In genomic region chr9:32227034-32227433, GRCm38 (mm10) we compare ENCODE assay signal across 10 mouse cellular contexts.
DNase-seq lines count a peak whose midpoint lies in the region; ATAC-seq and TF ChIP-seq lines count a peak whose summit lies in the region.
"Had no signal": no experiment of that assay in that cellular context is flagged by ENCODE, and none has a peak within 500 bp of the region (broad histone marks: within the 10 kb centered on the region; RNA-seq: fewer than 3 reads in every experiment).

No protein-coding gene starts in this region.

- TF ChIP-seq CTCF in lung, postnatal 0 days (IDR thresholded peaks at IDR 0.05): no peak
- TF ChIP-seq CTCF in midbrain, postnatal 0 days (IDR thresholded peaks at IDR 0.05): no peak

- DNase-seq in heart, embryonic 10.5 days (ENCODE audit: low spot score): no peak
- DNase-seq in heart, postnatal 25 days (ENCODE audit: low spot score): no peak
- no peak for DNase-seq in lung, postnatal 0 days (ENCODE audit: low spot score)
- no peak for DNase-seq in lung, postnatal 10 days
- no peak for DNase-seq in cerebellum, adult 18-20 months
- no peak for DNase-seq in thymus, postnatal 25 days
- DNase-seq in midbrain, postnatal 0 days (ENCODE audit: low spot score): no peak
- DNase-seq: liver, embryonic 13.5 days; thymus, adult 18-20 months had no signal

- peaks cover 39% of the 10 kb centered on the region for H3K4me1 ChIP-seq in heart, embryonic 10.5 days
- H3K4me1 ChIP-seq in lung, postnatal 0 days (ENCODE audit: insufficient read depth, low read depth, low read length): peaks cover 4% of the 10 kb centered on the region; the same call in 1 of the 2 replicates
- peaks cover 21% of the 10 kb centered on the region for H3K4me1 ChIP-seq in kidney, embryonic 16.5 days (ENCODE audit: insufficient read depth, low read length)
- peaks cover 6% of the 10 kb centered on the region for H3K4me1 ChIP-seq in midbrain, postnatal 0 days (ENCODE audit: insufficient read depth, low read length)

- no peaks in the 10 kb centered on the region for H3K9me3 ChIP-seq in heart, embryonic 10.5 days
- no peaks in the 10 kb centered on the region for H3K9me3 ChIP-seq in lung, postnatal 0 days (ENCODE audit: low read length)
- H3K9me3 ChIP-seq in kidney, embryonic 16.5 days (ENCODE audit: low read length): no peaks in the 10 kb centered on the region
- H3K9me3 ChIP-seq in midbrain, postnatal 0 days (ENCODE audit: low read length): no peaks in the 10 kb centered on the region
- H3K9me3 ChIP-seq: liver, embryonic 13.5 days had no signal

- peak overlapping the region; percentile 47; the same call in 1 of the 2 replicates for H3K27ac ChIP-seq in heart, embryonic 10.5 days
- H3K27ac ChIP-seq in lung, postnatal 0 days (ENCODE audit: low read length): 0 out of 2 replicates have a peak overlapping the region, but pooled peaks have one; percentile 7
- peak overlapping the region; percentile 57; the same call in 1 of the 2 replicates for H3K27ac ChIP-seq in kidney, embryonic 16.5 days (ENCODE audit: low read length)
- no peak overlapping the region for H3K27ac ChIP-seq in midbrain, postnatal 0 days (ENCODE audit: low read depth, low read length)
- H3K27ac ChIP-seq: liver, embryonic 13.5 days had no signal

- H3K36me3 ChIP-seq in heart, embryonic 10.5 days: no peaks in the 10 kb centered on the region
- H3K36me3 ChIP-seq in lung, postnatal 0 days (ENCODE audit: insufficient read depth, low read length): no peaks in the 10 kb centered on the region
- H3K36me3 ChIP-seq in kidney, embryonic 16.5 days (ENCODE audit: insufficient read depth, low read length): no peaks in the 10 kb centered on the region
- H3K36me3 ChIP-seq in midbrain, postnatal 0 days (ENCODE audit: insufficient read depth, low read length): no peaks in the 10 kb centered on the region
- H3K36me3 ChIP-seq: liver, embryonic 13.5 days had no signal

- intact Hi-C loops in heart, postnatal 25 days (cut with DNase I): no loop called here

- no peak overlapping the region for H3K9ac ChIP-seq in lung, postnatal 0 days (replicated peaks; ENCODE audit: low read depth)
- no peak overlapping the region for H3K9ac ChIP-seq in kidney, embryonic 16.5 days (replicated peaks; ENCODE audit: low read length)
- H3K9ac ChIP-seq in midbrain, postnatal 0 days (replicated peaks; ENCODE audit: low read length, poor library complexity, severe bottlenecking): no peak overlapping the region
- H3K9ac ChIP-seq: liver, embryonic 13.5 days had no signal

- ATAC-seq in lung, postnatal 0 days: no peak
- ATAC-seq in kidney, embryonic 16.5 days (ENCODE audit: low FRiP score, low TSS enrichment): peak; percentile 80; the same call in 1 of the 2 replicates
- ATAC-seq in midbrain, postnatal 0 days (ENCODE audit: low FRiP score): no peak

- no peaks in the 10 kb centered on the region for H3K27me3 ChIP-seq in heart, embryonic 10.5 days (ENCODE audit: insufficient read depth, poor library complexity, severe bottlenecking)
- H3K27me3 ChIP-seq in lung, postnatal 0 days (replicated peaks; ENCODE audit: insufficient read depth, low read length): no peaks in the 10 kb centered on the region
- no peaks in the 10 kb centered on the region for H3K27me3 ChIP-seq in kidney, embryonic 16.5 days (ENCODE audit: insufficient read depth, low read length)
- no peaks in the 10 kb centered on the region for H3K27me3 ChIP-seq in midbrain, postnatal 0 days (ENCODE audit: insufficient read depth, low read length)
- H3K27me3 ChIP-seq: liver, embryonic 13.5 days had no signal

- no peak overlapping the region for H3K4me2 ChIP-seq in lung, postnatal 0 days (replicated peaks; ENCODE audit: low read depth, low read length)
- no peak overlapping the region for H3K4me2 ChIP-seq in kidney, embryonic 16.5 days (replicated peaks; ENCODE audit: low read depth, low read length)
- no peak overlapping the region for H3K4me2 ChIP-seq in midbrain, postnatal 0 days (ENCODE audit: low read depth, low read length, poor library complexity, severe bottlenecking)
- H3K4me2 ChIP-seq: liver, embryonic 13.5 days had no signal

- 67% methylated on average over 2 of the region's 2 CpGs for whole genome bisulfite sequencing in heart, embryonic 10.5 days
- WGBS in lung, postnatal 0 days: 55% methylated on average over 2 of the region's 2 CpGs
- 54% methylated on average over 2 of the region's 2 CpGs for WGBS in kidney, embryonic 16.5 days
- WGBS in midbrain, postnatal 0 days: 80% methylated on average over 2 of the region's 2 CpGs

- no peak overlapping the region for H3K4me3 ChIP-seq in heart, embryonic 10.5 days
- H3K4me3 ChIP-seq in lung, postnatal 0 days (ENCODE audit: low read depth, low read length): no peak overlapping the region
- H3K4me3 ChIP-seq in kidney, embryonic 16.5 days (ENCODE audit: low read length): no peak overlapping the region
- no peak overlapping the region for H3K4me3 ChIP-seq in midbrain, postnatal 0 days (ENCODE audit: low read depth, low read length)
- H3K4me3 ChIP-seq: liver, embryonic 13.5 days had no signal

- no peak for TF ChIP-seq EP300 in lung, postnatal 0 days (IDR thresholded peaks at IDR 0.05)
